Mouse (Mus musculus): ENCODE results near the gene Toporsl. TPM values are rescaled to one million over a fixed set of nuclear protein-coding genes. Genes with fewer than 3 reads are reported as not detected.

Toporsl gene
- polyA plus RNA-seq (2014; fragmentation: Illumina TruSeq; extraction: RNeasy Lipid Tissue Mini Kit (QIAGEN cat#74804); ENCODE audit: low read depth, low replicate concordance) = not detected

GRCm38 (mm10) chr4:52595927-52596326, at the start of gene Toporsl:
TSS of gene Toporsl (plus strand) at chr4:52596274.

Other genes starting within 250 kb of the Toporsl start
- gene Smc2, start 157.0 kb upstream of the Toporsl start, polyA plus RNA-seq (2014; fragmentation: Illumina TruSeq; extraction: RNeasy Lipid Tissue Mini Kit (QIAGEN cat#74804); ENCODE audit: low read depth, low replicate concordance) = 10.4 TPM
- gene Vma21-ps, start 99.0 kb upstream of the Toporsl start, polyA plus RNA-seq (2014; fragmentation: Illumina TruSeq; extraction: RNeasy Lipid Tissue Mini Kit (QIAGEN cat#74804); ENCODE audit: low read depth, low replicate concordance) = 8.4 TPM
- gene Olfr275, start 218.3 kb downstream of the Toporsl start, polyA plus RNA-seq (2014; fragmentation: Illumina TruSeq; extraction: RNeasy Lipid Tissue Mini Kit (QIAGEN cat#74804); ENCODE audit: low read depth, low replicate concordance) = not detected

Measured in kidney, adult 10 weeks (tissue).